Mouse (Mus musculus) heart, postnatal 10 days (tissue): ENCODE results near the gene Vamp5. TPM values are rescaled to one million over a fixed set of nuclear protein-coding genes. Genes with fewer than 3 reads are reported as not detected.

ENCODE experiments used
- DNase-seq, 2 experiments: peaks; one replicate each; pipeline ENCODE4 v3.0.0; 2021
- intact Hi-C: fragments of 180-260 bp; cut with DNase I; formaldehyde crosslinking; loops from one replicate; pipeline ENCODE4 v1.15.1; 2025
- total RNA-seq, 2 experiments: library from RNA; stranded (reverse); gene quantifications; 2 replicates each; pipeline ENCODE4 v1.2.3; 2021

The Vamp5 gene
- total RNA-seq, 2 experiments from 2014 or later = 46.5 to 57.8 TPM

DNA sequence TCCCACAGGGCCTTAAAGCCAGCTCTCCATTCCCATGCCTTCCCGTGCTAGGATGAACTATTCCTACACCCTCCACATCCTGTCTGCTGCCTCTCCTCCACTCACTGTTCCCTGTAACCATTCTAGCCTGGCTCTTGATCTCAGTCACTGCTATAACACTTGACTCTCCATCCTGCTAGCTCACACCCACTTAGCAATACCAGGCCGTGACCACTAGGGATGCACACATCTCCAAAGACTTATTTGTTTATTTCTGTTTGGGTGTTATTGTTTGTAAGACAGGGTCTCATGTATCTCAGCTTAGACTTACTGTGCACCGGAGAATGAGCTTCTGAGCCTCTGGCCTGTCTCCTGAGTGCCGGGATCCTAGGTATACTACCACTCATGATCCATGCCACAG is 10.7 kb downstream of the Vamp5 start:
- intact Hi-C loops = no loop called here
- DNase-seq = no peak

DNA sequence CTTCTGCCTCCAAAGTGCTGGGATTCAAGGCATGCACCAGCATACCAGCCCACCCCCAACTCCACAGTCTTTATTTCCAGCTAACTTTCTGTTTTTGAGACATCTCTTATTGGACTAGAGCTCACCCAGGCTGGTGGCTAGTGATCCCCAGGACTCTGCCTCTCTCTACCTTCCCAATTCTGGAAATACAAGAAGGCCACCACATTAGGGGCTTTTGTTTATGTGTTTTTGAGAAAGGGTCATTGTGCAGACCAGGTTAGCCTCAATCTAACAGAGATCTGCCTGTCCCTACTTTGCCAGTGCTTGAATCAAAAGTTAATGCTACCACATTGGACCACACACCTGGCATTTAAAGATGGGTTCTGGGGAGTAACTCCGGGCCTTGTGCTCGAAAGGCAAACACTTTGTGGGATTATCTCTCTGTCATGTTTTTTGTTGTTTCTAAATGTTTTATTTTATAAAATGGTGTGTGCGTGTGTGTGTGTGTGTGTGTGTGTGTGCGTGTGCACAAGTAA is 12.8 kb downstream of the Vamp5 start:
- intact Hi-C loops = no loop called here
- DNase-seq = no peak

DNA sequence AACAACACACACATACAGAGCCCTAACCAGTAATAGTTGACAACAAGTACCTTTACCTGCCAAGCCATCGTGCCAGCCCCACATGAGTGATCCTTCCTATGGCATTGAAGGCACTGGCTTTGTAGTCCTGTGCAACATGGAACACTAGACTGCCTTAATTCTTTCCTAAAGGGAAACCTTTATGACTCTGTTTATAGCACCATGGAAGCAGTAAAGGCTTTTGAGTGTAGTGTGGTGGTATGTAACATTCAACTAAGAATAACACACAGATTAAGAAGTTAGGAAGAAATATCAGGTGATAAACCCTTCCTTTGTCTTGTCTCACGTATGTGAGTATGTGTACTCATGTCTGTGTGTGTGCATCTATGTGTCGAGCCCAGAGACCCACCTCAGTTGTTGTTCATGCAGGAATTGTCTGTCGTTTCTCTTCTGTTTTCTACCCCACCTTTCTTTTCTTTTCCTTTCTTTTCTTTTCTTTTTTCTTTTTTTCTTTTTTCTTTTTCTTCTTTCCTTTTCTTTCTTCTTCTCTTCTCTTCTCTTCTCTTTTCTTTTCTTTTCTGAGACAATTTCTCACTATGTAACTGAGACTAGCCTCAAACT is 13.3 kb downstream of the Vamp5 start, which contains the start of gene Rnf181:
TSS of gene Rnf181 (minus strand) at position 113 of the 600 bp plus-strand sequence.
- intact Hi-C loops = no loop called here
- no peak for DNase-seq

DNA sequence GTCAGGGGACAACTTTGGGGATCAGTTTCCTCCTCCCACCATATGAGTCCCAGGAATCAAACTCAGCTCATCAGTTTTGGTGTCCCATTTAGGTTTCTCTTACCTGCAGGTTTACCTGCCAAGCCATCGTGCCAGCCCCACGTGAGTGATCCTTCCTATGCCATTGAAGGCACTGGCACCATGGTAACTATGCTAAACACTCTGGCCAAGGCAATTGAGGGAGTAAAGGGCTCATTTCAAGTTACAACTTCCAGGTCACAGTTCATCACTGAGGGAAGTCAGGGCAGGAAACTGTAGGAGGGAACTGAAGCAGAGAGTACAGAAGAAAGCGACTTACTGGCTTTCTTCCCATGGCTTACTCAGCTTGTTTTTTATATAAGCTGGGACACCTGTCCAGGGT is 14.0 kb downstream of the Vamp5 start:
- DNase-seq = no peak
- intact Hi-C loops = no loop called here

DNA sequence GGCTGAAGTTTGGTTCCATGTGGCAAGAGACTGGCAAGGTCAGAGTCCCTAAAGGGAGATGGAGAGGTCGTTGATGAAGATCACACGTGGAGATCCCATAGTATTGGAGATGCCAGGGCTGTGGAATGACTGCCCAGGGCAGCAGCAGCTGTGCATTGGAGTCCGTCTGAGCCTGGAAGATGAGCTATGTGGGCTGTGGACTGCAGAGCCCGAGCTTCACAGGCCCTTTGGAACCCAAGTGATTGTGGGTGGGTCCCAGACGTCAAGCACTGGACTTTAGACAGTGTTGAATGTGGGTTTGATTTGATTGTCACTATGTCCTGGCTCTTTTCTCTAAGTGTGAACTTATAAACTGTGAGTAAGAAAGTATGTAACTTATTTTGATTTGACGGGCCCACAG is 15.3 kb downstream of the Vamp5 start:
- intact Hi-C loops = loop anchor here (5.0 kb wide), 1 partner anchor 42 kb away; no protein-coding TSS in a partner anchor

DNA sequence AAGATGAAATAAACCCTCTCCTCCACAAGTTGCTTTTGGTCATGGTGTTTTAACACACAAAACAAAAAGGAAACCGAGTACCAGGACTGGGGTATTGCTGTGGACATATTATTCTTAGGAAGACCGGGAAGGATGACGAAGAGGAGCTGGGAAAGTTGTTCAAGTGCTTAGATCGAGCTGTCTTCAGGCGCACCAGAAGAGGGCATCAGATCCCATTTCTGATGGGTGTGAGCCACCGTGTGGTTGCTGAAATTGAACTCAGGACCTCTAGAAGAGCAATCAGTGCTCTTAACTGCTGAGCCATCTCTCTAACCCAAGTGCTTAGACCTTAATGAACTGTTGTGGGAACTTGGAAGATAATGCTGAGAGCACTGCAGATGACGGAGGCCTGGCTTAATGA is 16.3 kb downstream of the Vamp5 start:
- intact Hi-C loops = loop anchor here (5.0 kb wide), 1 partner anchor 43 kb away; no protein-coding TSS in a partner anchor
- DNase-seq = no peak

More for the DNA sequence above, 15.3 kb downstream of the Vamp5 start:
- no peak for DNase-seq

DNA sequence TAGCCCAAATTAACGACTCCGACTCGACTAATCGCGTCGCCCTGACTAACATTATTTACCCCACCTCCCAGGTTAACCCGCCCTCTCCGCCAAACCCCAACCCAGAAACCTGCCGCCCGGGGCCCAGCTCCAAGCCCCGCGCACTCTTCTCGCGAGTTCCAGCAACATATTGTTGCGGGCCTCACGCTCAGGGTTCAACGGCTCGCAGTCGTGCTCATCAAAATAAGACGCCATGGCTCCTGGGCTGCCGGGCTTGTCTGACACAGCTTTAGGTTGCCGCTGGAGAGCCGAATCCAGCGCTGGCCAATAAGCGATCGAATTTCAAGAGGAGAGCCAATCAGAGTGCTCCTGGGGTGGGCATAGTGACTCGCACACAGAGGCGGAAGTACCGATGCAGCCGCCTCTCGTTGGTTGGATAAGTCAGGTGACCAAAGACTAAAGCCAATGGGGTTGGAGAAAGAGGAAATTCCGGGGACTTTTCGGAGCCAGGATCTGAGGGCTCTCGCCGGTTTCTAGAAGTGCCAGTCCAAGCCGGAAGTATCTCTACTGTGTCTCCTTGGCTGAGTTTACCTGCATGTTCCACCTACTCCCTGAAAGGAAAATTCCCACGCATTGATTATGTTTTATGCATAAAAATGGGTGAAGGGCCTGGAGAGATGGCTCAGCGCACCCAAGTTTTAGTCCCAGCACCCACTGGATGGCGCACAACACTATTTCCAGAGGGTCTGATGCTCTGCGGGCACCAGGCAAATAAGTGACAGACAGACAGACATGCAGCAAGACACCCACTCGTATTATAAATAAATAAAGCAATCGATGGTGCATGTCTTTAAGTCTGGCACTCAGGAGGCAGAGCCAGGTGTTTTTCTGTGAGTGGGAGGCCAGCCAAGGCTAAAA is 17.9 kb downstream of the Vamp5 start:
- intact Hi-C loops = loop anchor here (5.0 kb wide), 1 partner anchor 45 kb away; no protein-coding TSS in a partner anchor
- peak; percentile 98 for DNase-seq

DNA sequence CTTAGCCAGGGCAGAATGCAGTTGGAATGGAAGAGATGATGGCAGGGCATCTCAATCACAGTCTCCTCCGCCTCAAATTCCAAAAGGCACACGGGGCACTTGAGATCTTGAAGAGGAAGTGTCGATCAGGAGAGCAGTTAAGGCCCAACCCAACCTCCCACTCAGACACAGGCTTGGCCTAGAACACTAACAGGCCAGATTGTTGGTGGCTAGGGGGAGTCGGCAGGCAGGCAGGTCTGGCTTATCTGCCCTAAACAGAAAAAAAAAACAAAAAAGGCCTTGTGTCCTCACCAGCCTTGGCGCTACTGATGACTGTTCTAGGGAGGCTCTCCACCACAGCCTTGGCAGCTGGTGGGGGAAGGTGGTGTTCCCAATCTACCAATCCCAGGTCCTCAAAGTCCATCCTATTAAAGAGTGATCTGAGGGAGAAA is 19.1 kb downstream of the Vamp5 start:
- intact Hi-C loops = loop anchor here (5.0 kb wide), 1 partner anchor 46 kb away; no protein-coding TSS in a partner anchor
- DNase-seq = peak in 1 of 2 experiments; percentile 4

DNA sequence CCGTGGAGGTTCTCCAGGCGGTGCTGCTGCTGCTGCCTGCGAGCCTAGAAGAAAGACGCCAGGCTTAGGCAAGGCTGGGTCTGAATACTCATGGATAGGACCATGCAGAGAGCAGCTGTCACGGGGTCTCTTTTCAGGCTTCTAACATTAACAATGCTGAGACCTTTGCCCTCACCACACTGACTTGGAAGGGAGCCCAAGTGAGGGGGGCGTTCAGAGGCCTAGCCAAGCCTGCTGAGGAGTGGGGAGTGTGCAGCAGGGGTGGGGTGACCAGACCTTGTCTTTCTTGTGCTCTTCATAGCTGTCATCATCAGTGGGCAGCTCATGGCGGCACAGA is 19.7 kb downstream of the Vamp5 start:
- DNase-seq = peak in 1 of 2 experiments; percentile 7
- intact Hi-C loops = loop anchor here (5.0 kb wide), 1 partner anchor 47 kb away; no protein-coding TSS in a partner anchor

DNA sequence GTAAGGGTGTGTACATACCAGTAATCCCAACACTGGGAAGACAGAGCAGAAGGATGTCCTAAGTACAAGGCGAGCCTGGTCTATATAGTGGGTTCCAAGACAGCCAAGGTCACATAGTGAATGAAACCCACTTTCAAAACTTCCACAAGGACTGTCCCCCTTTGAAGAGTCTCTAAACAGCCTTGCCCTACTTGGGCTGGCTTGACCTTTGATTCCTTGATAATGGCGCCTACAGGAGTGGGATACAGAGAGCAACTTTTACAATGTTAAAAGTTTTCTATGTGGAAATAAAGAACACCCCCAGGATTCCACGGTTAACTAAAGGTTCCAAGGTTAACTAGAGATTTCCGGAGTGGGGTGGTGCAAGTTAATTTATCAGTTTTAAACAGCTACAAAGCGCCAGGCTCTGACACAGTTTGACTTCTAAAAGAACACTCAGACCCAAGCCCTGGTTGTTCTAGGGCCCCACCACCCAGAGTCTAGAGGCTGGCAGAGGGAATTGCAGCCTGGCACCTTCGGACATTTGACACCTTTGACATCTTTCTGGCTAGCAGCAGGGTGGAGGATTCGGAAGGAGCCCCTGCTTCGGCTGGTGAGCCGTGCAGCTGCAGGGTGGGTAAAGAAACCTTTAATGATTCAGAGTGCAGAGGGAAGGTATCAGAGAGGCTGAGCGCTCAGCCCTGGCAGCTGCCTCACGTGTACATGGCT is 20.2 kb downstream of the Vamp5 start:
- peak in 1 of 2 experiments; percentile 12 for DNase-seq
- intact Hi-C loops = loop anchor here (5.0 kb wide), 1 partner anchor 47 kb away; no protein-coding TSS in a partner anchor

DNA sequence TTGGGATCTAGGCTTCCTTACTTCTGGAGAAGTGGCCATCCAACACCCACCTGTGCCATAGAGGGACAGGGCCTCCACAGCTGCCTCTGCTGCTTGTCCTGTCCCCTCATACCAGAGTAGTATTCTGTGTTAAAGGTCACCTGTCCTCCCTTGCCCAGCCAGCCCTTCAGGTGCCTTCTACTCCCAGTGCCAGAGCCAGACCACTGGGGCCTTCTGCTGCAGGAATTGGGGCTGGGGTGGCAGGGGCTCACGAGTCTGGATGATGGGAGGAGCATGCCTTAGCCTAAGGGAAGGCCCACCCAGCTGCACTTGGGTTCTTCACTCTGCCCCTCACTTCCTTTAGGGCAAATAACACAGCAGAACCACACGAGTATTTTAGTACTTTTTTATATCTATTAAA is 20.9 kb downstream of the Vamp5 start:
- intact Hi-C loops = no loop called here
- DNase-seq = peak in 1 of 2 experiments; percentile 3

DNA sequence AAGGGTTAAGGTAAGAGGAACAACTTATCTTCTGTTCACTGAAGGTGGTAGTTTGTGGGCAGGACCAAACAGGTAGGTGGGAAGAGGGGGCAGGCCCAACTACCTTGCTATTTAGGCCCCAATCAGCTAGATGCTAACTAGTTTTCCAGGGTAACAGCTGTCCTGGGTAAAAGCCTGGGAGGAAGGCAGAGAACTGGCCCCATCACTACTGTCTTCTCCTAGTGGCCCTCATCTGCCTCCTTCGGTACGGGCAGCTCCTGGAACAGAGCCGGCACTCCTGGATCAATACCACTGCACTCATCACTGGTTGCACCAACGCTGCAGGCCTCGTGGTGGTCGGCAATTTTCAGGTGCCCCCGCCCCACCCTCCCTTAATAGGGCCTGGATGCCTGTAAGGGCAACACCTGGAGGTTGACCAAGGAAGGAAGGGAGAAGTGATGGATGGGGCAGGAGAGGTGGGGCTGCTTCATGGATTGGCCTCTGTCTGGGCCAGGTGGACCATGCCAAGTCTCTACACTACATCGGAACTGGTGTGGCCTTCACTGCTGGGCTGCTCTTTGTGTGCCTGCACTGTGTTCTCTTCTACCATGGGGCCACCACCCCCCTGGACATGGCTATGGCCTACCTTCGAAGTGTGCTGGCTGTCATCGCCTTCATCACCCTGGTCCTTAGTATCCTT is 22.0 kb downstream of the Vamp5 start:
- intact Hi-C loops = no loop called here
- peak in 1 of 2 experiments; percentile 3 for DNase-seq

DNA sequence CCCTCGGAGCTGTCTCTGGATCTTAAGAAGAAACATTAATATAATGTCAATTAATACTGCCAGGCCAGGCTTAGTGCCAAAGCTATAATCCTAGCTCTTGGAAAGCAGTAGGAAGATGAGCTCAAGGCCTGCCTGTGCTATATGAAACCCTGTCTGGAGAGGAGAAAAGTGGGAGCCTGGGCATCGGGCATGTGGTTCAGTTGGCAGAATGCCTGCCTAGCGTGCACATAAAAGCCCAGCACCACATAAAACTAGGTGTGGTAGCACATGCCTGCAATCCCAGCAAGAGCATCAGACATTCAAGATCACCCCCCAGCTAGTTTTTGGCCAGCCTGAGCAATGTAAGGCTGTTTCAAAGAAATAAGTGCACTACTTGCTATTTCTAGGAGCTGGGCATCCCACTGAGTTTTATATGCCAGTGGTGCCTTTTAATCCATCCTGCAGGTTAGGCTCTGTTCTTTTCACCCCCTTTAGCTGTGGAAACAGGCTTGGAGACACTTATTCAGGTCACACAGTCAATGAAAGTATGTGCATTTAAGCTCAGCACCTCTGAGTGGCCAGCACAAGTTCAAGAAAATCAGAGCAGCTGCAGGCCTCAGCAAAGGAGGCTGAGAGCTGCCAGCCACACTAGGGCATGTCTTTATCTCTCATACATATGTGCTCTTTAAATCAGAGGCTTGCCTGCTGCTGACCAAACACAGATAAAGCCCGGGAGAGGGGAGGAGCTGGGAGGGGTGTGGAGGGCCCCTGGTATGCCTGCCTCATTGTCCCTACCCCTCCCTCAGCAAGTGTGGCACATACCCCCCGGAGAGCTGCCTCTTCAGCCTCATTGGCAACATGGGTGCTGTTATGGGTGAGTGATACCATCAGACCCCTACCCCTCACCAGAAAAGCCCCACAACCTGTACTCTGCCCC is 22.8 kb downstream of the Vamp5 start:
- intact Hi-C loops = no loop called here
- no peak for DNase-seq

DNA sequence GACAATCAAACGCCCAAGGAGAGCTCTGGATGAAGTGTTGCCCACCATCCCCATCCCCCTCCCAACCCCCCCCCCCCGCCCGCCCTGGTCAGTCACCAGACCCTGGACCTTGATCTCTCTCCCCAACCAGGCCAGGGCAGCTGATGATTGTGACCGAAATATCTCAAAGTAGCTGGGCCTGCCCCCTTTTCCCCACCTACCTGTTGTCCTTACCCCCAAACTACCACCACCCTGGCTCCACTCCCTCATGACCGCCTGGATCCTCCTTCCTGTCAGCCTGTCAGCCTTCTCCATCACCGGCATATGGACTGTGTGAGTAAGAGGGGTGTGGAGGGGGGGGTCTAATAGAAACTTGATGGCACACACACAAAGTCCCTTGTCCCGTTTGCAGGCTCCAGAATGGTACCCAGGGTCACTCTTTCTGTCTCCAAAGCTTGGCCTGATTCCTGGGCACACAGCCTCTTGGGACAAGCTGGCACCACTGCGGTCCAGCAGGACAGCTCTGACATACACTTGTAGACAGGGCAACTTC is 24.2 kb downstream of the Vamp5 start:
- intact Hi-C loops = no loop called here
- no peak for DNase-seq

DNA sequence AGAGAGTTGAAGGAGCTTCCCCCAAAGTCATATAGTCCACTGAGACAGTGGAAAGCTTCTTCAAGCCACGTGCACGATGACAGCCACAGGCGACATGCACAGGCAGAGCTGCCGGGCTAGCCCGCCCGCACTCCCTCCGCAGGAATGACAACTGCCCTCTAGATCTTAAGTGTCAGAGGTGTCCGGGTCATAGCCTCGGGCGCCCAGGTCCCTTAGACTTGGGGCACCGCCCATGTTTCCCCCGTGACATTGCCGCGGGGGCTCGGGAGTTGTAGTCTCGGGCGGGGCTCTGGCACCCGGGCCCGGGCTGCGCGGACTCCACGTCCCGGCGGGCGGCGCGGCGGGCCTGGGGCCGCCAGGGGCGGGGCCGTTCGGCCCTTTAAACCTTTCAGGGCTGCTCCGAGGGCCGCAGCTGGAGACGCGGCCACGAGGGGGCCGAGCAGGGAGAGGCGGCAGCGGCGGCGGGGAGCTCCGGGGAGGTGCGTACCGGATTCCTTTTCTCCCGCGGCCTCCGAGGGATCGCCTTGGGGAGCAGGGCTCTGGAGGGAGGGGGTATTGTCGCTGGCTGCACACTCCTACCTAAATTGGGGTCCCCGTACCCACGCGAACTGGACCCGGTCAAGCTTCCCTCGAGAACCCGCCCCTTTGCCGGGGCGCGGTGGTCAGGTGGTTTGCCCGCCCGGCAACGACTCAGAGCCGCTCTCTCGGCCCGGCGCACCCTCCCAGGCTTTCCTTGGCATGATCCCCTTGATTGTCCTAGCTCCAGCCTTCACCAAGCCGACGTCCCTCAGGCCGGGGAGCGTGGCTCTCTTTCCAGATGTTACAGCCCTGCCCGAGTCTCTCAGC is 25.0 kb downstream of the Vamp5 start, which contains the start of gene Tmem150a:
TSS of gene Tmem150a (plus strand) at position 382 of the 846 bp plus-strand sequence.
- DNase-seq = peak; percentile 90 to 92
- intact Hi-C loops = no loop called here

DNA sequence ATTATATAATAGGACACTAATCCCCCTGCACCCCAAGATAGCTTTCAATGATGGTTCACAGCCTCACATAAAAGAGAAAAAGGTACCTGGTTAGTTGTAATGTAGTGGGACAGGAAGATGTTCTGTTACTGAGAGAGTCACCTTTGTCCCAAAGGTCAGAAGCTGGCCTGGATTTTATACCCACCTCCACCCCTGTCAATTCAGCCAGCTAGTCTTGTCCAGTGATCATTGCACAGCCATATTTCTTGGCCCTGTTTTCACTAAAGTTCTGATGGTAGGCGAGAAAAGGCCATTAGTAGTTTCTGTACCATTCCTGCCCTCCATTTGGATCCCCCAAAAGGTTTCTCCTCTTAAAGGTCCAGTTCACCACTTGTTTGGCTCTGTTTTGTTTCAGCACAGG is 26.2 kb downstream of the Vamp5 start:
- no peak for DNase-seq
- intact Hi-C loops = no loop called here

DNA sequence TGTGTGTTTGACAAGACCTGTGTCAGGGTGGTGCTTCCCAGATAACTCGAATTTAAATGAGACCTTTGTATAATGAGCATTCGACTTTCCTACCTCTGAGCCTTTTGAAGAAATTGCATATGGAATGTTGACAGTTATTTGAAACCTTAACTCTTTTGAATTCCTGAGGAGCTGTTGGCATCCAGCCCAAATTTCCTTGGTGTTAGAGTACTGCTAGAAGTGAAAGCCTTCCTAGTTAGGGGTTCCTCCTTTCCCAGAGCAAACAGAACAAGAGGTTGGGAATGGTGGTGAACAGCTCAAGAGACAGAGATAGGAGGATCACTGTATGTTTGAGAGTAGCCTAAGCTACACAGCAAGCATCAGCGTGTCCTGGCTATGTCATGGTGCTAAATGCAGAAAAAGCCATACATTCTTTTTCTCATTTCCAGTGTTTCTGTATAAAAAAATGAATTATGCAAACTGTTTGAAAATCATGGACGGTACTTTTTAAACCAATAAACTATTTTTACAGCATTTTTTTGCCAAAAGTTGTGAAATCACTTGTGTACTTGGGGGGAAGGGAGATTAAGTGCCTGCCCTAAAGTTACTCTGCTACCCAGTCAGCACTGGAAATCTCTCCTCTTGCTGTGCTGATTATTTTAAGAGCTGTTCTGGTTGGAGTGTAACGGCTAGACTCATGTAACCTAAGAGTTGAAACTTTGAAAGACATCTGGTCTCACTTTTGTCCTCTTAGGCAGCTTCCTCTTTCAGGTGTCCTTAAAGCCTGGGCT is 27.4 kb downstream of the Vamp5 start:
- intact Hi-C loops = no loop called here
- DNase-seq = no peak
